Mouse (Mus musculus): ENCODE results near the gene Gm13101.
A peak's percentile ranks its signal among the peaks of the same experiment; 100 is the strongest.
"Not testable (repeated sequence)": the region's sequence is repeated elsewhere in the genome, so short reads cannot be mapped to it uniquely, and the experiment has no call there.

The Gm13101 gene

DNA sequence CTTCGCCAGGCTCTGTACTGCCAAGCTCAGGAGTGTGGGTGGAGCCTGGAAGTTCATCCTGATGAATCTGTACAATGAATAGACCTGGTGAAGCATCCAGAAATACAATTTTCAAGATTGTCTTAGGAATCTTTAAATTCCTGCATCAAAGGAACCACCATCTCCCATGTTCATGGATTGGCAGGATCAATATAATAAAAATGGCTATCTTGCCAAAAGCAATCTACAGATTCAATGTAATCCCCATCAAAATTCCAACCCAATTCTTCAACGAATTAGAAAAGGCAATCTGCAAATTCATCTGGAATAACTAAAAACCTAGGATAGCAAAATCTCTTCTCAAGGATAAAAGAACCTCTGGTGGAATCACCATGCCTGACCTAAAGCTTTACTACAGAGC lies at the start of gene Gm13101:
TSS of gene Gm13101 (minus strand) at position 101 of the 400 bp plus-strand sequence.
- DNase-seq = not testable (repeated sequence)

DNA sequence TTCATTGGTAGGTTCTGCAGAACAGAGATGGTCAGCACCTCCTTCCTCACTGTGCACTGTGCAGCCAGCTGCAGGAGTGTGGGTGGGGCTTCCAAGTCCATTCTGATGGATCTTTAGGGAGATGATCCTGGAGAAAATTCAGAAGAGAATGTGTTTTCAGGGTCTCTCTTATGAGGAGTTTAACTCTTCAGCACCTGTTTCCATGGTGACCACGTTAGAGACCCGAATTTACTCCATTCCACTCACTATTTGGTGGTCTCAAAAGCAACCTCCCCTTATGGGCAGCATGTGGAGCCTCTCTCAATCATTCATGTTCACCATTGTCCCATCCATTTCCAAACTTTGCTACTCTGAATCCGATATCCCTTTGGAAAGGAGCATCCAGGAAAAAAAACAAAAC lies 27.5 kb upstream of the Gm13101 start, which contains the start of gene Pramef17:
TSS of gene Pramef17 (minus strand) at position 101 of the 400 bp plus-strand sequence.
- not testable (repeated sequence) for DNase-seq

DNA sequence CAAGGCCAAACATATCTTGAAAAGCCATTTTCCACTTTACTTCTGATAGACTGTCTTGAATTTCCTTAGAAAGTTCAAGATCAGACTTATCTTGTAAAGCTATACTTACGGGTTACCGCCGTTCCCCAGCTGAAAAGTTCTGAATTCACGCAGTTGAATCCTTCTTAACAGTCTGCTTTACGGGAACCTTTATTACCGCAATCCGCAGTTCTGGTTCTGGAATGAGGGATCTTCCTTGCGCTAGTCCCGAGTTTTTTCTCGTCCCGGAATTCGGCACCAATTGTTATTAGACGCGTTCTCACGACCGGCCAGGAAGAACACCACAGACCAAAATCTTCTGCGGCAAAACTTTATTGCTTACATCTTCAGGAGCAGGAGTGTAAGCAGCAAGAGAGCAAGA lies 21.4 kb upstream of the Gm13101 start:
- peak; percentile 44 to 45 for DNase-seq

DNA sequence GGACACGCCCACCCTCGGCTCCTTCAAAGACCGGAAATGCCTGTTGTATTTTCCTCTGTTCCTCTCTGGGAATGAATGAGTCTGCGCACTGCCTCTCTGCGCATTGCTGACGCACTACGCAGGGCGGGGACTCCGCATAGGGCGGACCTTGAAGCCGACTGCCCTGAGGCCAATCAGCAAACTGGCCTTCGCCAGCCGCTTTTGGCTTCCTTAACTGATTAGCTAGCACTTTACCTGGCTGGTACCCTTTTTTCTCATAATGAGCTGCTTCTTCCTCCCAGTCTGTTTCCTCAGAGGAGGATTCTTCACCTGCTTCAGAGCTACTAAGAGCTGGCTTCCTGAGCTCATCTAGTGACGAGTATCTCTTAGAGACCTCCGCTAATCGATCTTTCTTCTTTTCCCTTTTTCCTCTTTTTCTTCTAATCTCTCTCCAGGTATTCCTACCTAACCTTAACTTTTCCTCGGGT lies 20.8 kb upstream of the Gm13101 start:
- peak; percentile 5 to 31 for DNase-seq

DNA sequence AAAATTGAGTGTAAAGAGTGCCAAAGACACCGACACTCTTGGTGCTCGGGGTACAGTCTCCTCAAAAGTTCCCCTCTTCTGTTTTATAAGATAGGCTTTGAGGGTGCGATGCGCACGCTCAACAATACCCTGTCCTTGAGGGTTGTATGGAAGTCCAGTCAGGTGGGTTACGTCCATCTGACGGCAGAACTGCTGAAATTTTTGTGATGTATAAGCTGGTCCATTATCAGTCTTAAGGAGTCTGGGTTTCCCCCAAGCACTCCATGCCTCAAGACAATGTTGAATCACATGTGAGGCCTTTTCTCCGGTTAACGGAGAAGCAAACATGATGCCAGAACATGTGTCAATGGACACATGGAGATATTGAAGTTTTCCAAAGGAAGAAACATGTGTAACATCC lies 19.0 kb upstream of the Gm13101 start:
- DNase-seq = peak; percentile 4 to 11

DNA sequence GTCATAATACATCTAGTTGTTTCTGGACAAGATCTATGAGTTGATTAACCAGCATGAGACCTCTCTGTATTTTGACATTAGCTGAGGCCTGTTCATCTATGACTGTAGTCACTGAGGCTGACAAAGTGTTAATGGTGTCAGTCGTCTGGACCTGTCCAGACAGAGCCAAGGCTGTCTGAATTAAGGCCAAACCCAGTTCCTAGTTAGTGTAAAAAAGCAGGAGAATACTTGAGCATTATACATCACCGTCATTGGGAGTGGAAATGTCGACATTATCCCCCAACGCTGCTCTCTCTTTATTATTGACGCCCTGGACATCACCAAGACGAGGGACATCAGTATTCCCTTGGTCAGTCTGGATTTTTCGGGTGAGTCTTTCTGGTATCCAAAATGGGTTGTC lies 18.4 kb upstream of the Gm13101 start:
- not testable (repeated sequence) for DNase-seq

DNA sequence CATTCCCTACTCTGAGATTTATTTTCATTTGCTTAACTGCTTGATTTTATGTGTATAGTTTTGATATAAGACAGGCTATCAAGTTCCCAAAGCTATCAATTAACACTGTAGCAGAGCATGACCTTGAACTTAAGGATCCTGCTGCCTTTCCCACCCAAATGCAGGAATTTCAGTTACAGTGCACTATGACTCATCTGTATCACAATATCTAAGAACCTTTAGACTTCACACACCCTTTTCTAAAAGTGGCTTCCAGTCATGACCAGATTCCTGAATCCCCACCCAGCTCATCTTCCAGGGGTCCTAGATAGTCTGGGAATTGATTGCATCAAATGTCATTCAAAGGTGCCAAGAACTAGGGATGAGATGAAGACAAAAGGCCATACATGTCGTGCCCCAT lies 16.7 kb upstream of the Gm13101 start:
- not testable (repeated sequence) for DNase-seq

DNA sequence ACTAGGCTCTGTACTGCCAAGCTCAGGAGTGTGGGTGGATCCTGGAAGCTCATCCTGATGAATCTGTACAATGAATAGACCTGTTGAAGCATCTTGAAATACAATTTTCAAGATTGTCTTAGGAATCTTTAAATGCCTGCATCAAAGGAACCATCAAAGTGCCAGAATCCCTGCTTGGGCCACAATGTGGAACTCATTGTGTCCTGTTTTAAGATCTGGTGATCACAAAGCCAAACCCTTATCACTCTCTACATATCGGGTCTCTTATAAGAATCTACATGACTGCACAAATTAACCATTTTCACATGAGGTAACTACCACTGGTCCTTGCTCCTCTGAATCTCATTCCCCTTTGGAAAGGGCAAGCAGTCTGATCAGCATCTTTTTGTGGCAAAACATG lies 15.8 kb downstream of the Gm13101 start, which contains the start of gene Pramef25:
TSS of gene Pramef25 (minus strand) at position 101 of the 400 bp plus-strand sequence.
- DNase-seq = not testable (repeated sequence)
